Mouse (Mus musculus) limb, embryonic 14.5 days (tissue): Measurements from ENCODE around the gene Ighmbp2. TPM values are rescaled to one million over a fixed set of nuclear protein-coding genes. Genes with fewer than 3 reads are reported as not detected.

Experiments used
- ATAC-seq: fragments of 200-750 bp; cut with Nextera tagmentation; 2 replicates; pipeline ENCODE4 v1.8.0; 2017; ENCODE audit warnings: low read depth, moderate number of reproducible peaks, moderate TSS enrichment; ENCODE audit not compliant: low FRiP score
- DNase-seq: peaks from one replicate; pipeline ENCODE4 v3.0.0-alpha.2; 2015; ENCODE audit warnings: low spot score
- H3K27ac ChIP-seq: fragments of 300-500 bp; sonication (generic); replicated peaks from 2 replicates; pipeline ENCODE4 v1.5.1; 2014; ENCODE audit warnings: low read depth, mild to moderate bottlenecking, low read length, moderate library complexity, mixed read lengths
- H3K27me3 ChIP-seq: fragments of 300-500 bp; sonication (generic); 2 replicates; pipeline ENCODE4 v1.6.1; 2014; ENCODE audit warnings: low read length, mixed read lengths; ENCODE audit not compliant: control insufficient read depth, insufficient read depth
- H3K36me3 ChIP-seq: fragments of 300-500 bp; sonication (generic); 2 replicates; pipeline ENCODE4 v1.6.1; 2014; ENCODE audit warnings: mild to moderate bottlenecking, low read length, moderate library complexity, mixed read lengths; ENCODE audit not compliant: control insufficient read depth, insufficient read depth
- H3K4me1 ChIP-seq: fragments of 300-500 bp; sonication (generic); 2 replicates; pipeline ENCODE4 v1.6.1; 2014; ENCODE audit warnings: antibody characterized with exemption, low read length, mixed read lengths; ENCODE audit not compliant: control insufficient read depth, insufficient read depth
- H3K4me2 ChIP-seq: fragments of 300-500 bp; sonication (generic); replicated peaks from 2 replicates; pipeline ENCODE4 v1.6.1; 2014; ENCODE audit warnings: low read depth, mild to moderate bottlenecking, low read length, moderate library complexity; ENCODE audit not compliant: severe bottlenecking
- H3K4me3 ChIP-seq: fragments of 300-500 bp; sonication (generic); replicated peaks from 2 replicates; pipeline ENCODE4 v1.5.1; 2014; ENCODE audit warnings: low read length
- H3K9ac ChIP-seq: fragments of 300-500 bp; sonication (generic); 2 replicates; pipeline ENCODE4 v1.6.1; 2014; ENCODE audit warnings: mild to moderate bottlenecking, low read depth, low read length, moderate library complexity; ENCODE audit not compliant: severe bottlenecking
- H3K9me3 ChIP-seq: fragments of 300-500 bp; sonication (generic); 2 replicates; pipeline ENCODE4 v1.6.1; 2016; ENCODE audit warnings: low read length; ENCODE audit not compliant: control insufficient read depth
- POLR2A ChIP-seq: fragments of 200-500 bp; IDR thresholded peaks from 2 replicates; pipeline ENCODE4 v1.8.0; 2012; ENCODE audit warnings: inconsistent platforms, mild to moderate bottlenecking, moderate library complexity, borderline replicate concordance; ENCODE audit not compliant: insufficient read depth, insufficient read length; ENCODE audit errors: extremely low read depth
- WGBS: fragments of 180-500 bp; shearing (Covaris S2); extraction: QIAGEN DNeasy Blood & Tissue Kit; methylation state at CpG from one replicate; pipeline ENCODE4 v1.1.7; 2014; 5-methylcytosine and 5-hydroxymethylcytosine counted together
- polyA plus RNA-seq, 2 experiments: library from polyadenylated mRNA; depleted of rRNA in 1 of 2; stranded (reverse) in 1 of 2; unstranded in 1 of 2; fragments of >200 nt; fragmentation: Nextera tagmentation in 1 of 2; extraction: Ambion mirVana in 1 of 2; gene quantifications; 2 replicates each; pipeline versions ENCODE4 v1.2.1 to v1.2.3; 2012 to 2014

The Ighmbp2 gene
- polyA plus RNA-seq, 2 experiments = 9.9 TPM

GRCm38 (mm10) chr19:3320801-3321200 lies 38.0 kb upstream of the Ighmbp2 start:
- Histone ChIP-seq H3K4me2 (no peak overlapping the region), H3K4me3 (no peak overlapping the region), H3K36me3 (no peaks in the 10 kb centered on the region), H3K27ac (no peak overlapping the region), H3K9me3 (no peaks in the 10 kb centered on the region), H3K9ac (no peak overlapping the region), H3K4me1 (peaks cover 16% of the 10 kb centered on the region; the same call in 1 of the 2 replicates), H3K27me3 (peaks cover 6% of the 10 kb centered on the region; the same call in 1 of the 2 replicates)
- WGBS = 82% methylated on average over 3 of the region's 3 CpGs
- ATAC-seq (no peak), DNase-seq (no peak)
- no peak for TF ChIP-seq POLR2A

- Histone ChIP-seq H3K36me3 (no peaks in the 10 kb centered on the region), H3K27me3 (peaks cover 6% of the 10 kb centered on the region; the same call in 1 of the 2 replicates), H3K27ac (no peak overlapping the region), H3K4me1 (peaks cover 14% of the 10 kb centered on the region; the same call in 1 of the 2 replicates), H3K9ac (no peak overlapping the region), H3K4me2 (no peak overlapping the region), H3K9me3 (no peaks in the 10 kb centered on the region), H3K4me3 (no peak overlapping the region)
- no peak for TF ChIP-seq POLR2A
- ATAC-seq (no peak), DNase-seq (no peak)
- 75% methylated on average over 7 of the region's 7 CpGs for WGBS
These were observed 37.3 kb upstream of the Ighmbp2 start for GRCm38 (mm10) chr19:3320086-3320485.

- 89% methylated on average over 2 of the region's 2 CpGs for WGBS
- Histone ChIP-seq H3K9me3 (no peaks in the 10 kb centered on the region), H3K36me3 (no peaks in the 10 kb centered on the region), H3K27me3 (peaks cover 6% of the 10 kb centered on the region; the same call in 1 of the 2 replicates), H3K4me3 (no peak overlapping the region), H3K4me1 (peaks cover 8% of the 10 kb centered on the region; the same call in 1 of the 2 replicates), H3K9ac (no peak overlapping the region), H3K27ac (no peak overlapping the region), H3K4me2 (no peak overlapping the region)
- DNase-seq (no peak), ATAC-seq (no peak)
- TF ChIP-seq POLR2A = no peak
These were observed 36.5 kb upstream of the Ighmbp2 start for GRCm38 (mm10) chr19:3319341-3319740.

- TF ChIP-seq POLR2A = no peak
- Histone ChIP-seq H3K9ac (no peak overlapping the region), H3K4me2 (no peak overlapping the region), H3K27ac (no peak overlapping the region), H3K27me3 (no peaks in the 10 kb centered on the region), H3K9me3 (no peaks in the 10 kb centered on the region), H3K36me3 (no peaks in the 10 kb centered on the region), H3K4me3 (no peak overlapping the region), H3K4me1 (no peaks in the 10 kb centered on the region)
- ATAC-seq (no peak), DNase-seq (no peak)
- 58% methylated on average over 16 of the region's 16 CpGs for WGBS
These were observed 24.5 kb upstream of the Ighmbp2 start for GRCm38 (mm10) chr19:3307175-3307949.

GRCm38 (mm10) chr19:3304017-3304416 lies 21.2 kb upstream of the Ighmbp2 start:
- Histone ChIP-seq H3K4me1 (no peaks in the 10 kb centered on the region), H3K27me3 (no peaks in the 10 kb centered on the region), H3K4me3 (no peak overlapping the region), H3K4me2 (no peak overlapping the region), H3K27ac (no peak overlapping the region), H3K9me3 (no peaks in the 10 kb centered on the region), H3K9ac (no peak overlapping the region), H3K36me3 (no peaks in the 10 kb centered on the region)
- TF ChIP-seq POLR2A = no peak
- WGBS = 54% methylated on average over 4 of the region's 4 CpGs
- ATAC-seq (no peak), DNase-seq (no peak)

- no peak for TF ChIP-seq POLR2A
- Histone ChIP-seq H3K27me3 (no peaks in the 10 kb centered on the region), H3K27ac (no peak overlapping the region), H3K36me3 (0 out of 2 replicates have a peak, but pooled peaks cover 4% of the 10 kb centered on the region), H3K9ac (no peak overlapping the region), H3K9me3 (no peaks in the 10 kb centered on the region), H3K4me2 (no peak overlapping the region), H3K4me1 (no peaks in the 10 kb centered on the region), H3K4me3 (no peak overlapping the region)
- ATAC-seq (no peak), DNase-seq (no peak)
- 85% methylated on average over 7 of the region's 7 CpGs for WGBS
These were observed 15.0 kb upstream of the Ighmbp2 start for GRCm38 (mm10) chr19:3297775-3298174.
